Mouse (Mus musculus): ENCODE measurements around the gene Cript.
"Not testable (repeated sequence)": the region's sequence is repeated elsewhere in the genome, so short reads cannot be mapped to it uniquely, and the experiment has no call there.

Gene Cript

DNA sequence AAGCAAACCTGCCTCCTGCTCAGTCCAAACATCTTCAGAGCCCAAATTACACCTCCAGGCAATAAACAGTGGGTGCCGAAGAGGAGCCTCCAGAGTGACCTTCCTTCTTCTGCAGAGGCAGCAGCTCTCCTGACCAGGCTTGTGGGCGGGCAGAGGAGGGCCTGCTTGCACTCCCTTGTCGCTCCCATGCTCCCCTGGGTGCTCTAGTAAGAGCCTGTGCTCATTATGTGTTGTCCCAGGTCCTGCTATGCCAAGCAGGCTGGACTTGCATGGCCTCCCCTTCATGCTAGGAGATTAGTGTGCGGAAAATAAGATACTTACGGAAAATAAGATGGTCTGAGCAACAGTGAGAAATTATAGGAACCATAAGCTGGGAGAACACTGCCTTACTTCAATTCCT lies 24.3 kb downstream of the Cript start:
- no peak for DNase-seq (ENCODE audit: low spot score in 2 of 2)

DNA sequence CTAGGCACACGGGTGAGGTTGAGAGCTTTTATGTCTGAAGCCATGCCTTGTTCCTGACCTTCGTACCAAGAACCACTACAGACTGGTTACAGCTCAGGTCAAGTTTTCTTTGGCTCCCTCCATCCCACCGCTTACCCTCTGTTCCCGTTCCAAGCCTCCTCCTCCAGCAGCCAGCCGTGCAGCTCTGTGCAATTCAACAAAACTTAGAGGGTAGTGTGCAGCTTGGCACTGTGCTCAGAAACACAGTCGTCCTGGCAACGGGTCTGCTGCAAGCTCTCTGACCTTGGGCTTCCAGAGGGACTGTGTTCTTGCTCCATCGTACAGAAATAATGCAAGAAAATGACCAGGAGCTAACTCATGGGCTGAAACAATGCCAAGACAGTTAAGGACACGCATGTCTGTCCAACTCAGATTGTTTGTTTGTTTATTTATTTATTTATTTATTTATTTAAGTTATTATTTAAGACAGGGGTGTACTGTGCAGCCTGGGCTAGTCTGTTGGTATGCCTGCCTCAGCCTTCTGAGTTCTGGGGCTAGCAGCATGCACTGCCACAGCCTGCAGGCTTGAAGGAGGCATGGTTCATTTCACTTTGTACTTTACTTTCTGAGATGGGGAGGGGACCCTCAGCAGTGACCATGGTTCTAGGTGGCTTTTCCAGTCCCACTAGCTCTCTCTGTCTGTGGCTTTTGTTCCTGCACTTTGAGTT lies 25.3 kb downstream of the Cript start:
- peak in 1 of 2 experiments; percentile 31 for DNase-seq (ENCODE audit: low spot score in 2 of 2)

DNA sequence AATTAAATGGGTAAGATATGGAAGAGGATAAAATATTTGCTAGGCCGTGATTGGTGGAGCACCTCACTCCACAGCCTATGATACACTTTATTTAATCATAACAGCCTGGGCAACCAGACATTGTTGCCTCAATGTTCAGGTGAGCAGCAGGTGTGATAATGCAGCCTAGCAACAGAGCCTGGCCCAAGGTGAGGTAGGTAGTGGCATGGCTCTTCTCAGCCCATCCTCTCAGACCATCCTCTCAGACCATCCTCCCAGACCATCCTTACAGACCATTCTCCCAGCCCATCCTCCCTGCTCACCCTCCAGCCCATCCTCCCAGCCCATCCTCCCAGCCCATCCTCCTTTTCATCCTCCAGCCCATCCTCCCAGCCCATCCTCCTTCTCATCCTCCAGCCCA lies 26.3 kb downstream of the Cript start:
- DNase-seq (ENCODE audit: low spot score in 2 of 2) = no peak

DNA sequence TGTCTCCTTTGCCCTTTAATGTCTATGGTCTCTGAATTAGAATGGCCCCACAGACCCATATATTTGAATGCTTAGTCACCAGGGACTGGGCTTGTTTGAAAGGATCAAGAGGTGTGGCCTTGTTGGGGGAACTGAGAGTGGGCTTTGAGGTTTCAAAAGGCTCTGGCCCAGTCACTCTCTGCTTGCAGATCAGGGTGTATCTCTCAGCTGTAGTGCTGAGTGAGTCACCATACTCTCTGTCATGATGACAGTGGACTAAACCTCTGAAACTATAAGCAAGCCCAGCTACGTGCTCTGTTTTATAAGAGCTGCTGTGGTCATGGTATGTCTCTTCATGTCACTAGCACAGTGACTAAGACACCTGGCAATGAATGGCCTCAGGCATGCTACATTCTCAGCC lies 27.1 kb downstream of the Cript start:
- DNase-seq (ENCODE audit: low spot score in 2 of 2) = no peak

DNA sequence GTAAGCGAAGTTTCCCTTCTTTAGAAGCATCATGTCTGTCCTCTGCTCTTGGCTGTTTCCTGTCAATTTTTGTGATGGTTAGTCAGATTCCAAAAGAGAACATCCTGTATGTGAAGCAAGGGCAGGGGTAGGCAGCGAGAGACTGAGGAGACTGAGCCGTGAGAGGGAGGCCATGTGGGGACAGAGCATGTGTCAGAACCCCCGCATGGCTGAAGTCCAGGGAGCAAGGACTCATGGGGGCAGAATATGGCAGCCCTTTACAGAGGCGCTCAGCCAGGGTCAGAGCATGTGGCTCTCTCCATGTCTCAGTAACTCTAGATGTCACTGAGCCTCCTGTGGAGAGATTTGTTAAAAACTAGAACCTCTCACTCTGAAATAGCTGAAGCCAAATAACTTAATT lies 28.6 kb downstream of the Cript start:
- DNase-seq (ENCODE audit: low spot score in 2 of 2) = no peak

DNA sequence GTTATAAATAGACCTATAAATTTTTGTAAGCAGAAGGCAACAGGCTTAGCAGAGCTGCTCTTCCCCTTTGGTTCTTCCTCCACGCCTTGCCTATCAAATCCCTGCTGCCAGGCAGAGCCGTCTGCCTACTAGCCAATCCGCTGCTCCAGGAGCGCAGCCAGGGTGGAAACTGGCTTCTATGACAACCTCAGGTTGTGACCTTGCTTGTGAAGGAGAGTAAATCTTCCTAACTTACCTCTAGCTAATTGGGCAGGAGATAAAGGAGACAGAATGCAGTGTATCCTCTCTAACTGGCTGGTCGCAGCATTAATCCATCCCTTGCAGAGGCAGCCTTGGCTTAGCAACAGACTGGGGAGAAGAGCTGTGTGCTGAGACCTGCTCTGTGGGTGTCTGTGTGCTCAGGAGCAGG lies 29.7 kb downstream of the Cript start:
- peak; percentile 22 to 41 for DNase-seq (ENCODE audit: low spot score in 2 of 2)

DNA sequence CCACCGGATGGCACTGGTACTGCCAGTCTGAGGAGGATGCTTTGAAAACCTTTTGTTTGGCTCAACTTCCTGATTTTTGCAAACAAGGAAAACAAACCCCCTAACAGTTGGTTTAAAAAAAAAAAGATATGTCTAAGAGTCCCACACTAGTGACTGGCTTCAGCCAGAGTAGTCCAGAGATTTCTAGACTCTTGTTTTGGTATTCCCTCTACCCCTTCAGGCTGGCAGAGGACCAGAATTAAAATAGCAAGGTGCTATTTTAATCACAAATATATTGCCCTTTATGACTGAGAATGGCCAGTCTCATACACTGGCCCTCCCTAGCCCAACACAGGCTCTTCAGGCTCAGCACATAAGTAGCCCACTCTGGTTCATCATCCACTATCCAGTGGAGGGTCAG lies 30.3 kb downstream of the Cript start:
- no peak for DNase-seq (ENCODE audit: low spot score in 2 of 2)

DNA sequence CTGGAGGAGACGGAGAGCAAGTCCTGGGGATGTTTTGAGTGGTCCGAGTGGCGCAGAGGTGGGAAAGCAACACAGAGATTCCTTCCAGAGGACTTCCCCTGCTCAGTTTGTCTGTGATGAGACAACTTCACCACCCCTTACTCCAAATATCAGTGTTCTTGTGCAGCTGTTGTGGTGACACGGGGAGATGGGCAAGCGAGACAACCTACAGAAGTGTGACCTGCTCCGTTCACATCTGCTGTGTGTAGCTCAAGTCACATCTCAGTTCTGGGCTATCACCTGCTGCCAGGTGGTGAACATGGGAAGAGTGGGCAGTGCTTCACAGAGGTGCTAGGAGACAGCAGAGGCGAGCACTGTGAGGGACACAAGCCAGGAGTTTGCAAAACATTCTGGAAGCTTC lies 31.4 kb downstream of the Cript start:
- no peak for DNase-seq (ENCODE audit: low spot score in 2 of 2)

DNA sequence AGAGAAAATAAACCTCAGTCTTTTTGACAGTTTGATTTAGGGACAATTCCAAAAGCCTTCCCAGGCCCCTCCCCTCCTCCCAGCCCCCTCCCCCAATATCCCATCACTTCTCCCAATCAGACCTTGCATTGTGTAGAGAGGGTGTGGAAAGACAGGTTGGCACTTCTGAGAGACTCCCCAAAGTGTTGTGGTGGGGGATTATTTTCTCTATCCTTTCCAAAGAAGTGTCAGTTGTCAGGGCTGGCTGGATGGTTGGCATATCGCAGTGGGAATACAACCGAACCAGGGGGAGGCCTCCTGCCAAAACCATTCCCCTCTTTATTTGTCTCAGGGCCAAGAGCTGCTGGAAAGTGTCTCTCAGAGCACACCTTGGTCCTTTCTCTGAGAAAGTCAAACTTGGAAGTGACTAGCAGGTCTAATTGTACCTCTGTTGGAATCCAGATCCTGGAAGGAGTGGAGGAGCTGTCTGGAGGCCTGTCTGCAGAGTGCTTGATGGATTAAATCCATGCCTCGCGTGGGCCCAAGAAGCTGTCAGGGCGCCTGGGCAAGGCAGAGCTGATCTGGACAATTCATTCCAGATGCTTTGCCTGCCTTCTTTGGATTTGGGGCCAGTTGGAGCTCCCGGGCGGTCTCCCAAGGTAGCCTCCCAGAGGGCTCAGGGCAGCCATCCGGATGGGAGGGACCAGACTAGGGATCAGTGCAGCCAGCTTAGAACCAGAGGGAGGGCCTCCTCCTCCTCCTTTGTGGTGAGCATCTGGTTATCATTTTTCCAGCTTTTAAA lies 32.3 kb downstream of the Cript start:
- no peak for DNase-seq (ENCODE audit: low spot score in 2 of 2)

DNA sequence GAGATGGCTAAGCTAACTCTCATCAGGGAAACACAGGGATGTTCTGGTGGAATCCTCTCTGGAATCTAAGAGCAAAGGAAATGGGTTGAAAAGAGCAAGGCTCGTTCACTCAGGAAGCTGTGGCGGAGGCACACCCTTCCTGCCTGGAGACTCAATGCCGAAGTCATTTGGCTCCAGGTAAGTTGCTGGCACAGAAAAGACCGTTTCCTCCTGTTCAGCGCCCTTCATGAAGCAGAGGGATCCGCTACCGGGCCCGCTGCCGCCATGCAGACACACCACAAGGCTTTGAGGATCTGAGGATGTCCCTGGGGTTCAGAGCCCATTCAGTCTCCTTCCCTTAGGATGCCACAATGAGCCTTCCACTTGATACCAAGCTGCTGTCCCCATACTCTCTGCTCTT lies 37.3 kb downstream of the Cript start:
- DNase-seq (ENCODE audit: low spot score in 2 of 2) = no peak

DNA sequence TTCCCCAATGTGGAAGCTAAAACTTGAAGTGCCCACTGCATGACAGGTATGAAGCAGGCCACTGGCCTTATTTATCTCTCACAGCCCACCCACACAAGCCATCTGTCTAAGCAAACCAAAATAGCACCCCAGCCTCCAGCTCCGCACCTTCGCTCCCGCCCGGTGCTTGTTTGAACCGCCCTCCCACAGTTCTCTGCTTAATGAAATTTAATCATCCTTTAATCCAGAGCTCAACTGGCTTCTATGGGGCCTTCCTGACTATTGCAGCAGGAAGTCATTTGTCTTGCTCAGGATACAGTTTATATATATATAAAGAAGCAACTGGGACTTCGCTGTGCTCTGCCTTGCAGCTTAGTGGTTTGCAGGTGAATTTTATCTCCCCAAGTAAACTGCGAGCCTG lies 38.1 kb downstream of the Cript start:
- DNase-seq (ENCODE audit: low spot score in 2 of 2) = no peak

DNA sequence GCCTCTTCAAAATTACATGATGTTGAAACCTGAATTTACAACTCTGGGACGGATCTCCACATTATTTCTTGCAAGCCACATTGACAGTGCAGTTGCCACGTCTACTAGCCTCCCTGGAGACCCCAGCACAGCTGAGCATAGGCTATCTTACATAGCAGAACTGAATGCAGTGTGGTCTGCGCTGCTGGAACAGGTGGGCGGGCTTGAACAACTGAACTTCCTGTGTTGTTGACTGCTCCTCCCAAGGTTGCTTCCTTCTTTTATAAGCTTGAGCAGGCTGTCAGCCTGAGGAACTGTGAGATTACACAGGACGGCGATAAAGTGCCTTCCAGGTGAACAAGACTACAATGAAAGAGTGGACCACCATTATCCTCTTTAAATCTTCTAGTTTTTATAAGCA lies 38.6 kb downstream of the Cript start:
- DNase-seq (ENCODE audit: low spot score in 2 of 2) = no peak

DNA sequence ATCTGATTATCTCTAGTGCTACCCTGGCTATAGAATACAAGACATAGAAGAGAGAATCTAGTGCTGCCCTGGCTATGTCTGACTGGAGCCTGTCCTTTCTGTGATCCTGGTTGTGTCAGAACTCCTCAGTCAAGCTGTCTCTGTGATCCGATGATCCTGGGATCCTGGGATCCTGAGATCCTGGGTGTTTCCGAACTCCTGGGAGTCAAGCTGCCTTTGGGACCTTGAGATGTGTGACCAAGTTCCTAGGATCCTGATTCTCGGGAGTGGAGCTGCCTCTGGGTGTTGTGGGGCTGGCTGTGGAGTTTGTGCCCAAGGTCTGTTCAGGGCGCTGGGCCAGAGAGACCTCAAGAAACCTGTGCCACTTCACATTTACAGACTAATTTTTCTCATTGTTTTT lies 43.6 kb downstream of the Cript start:
- no peak for DNase-seq (ENCODE audit: low spot score in 2 of 2)

DNA sequence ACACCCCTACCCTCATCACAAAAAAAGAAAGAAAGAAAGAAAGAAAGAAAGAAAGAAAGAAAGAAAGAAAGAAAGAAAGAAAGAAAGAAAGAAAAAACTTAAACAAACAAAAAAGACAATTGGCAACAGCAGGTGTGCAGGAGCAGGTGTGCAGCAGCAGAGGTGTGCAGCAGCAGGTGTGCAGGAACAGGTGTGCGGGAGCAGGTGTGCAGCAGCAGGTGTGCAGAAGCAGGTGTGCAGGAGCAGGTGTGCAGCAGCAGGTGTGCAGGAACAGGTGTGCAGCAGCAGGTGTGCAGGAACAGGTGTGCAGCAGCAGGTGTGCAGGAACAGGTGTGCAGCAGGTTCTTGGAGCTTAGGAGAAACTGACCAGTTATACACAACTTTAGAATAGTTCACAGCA lies 46.8 kb downstream of the Cript start:
- not testable (repeated sequence) for DNase-seq (ENCODE audit: low spot score in 2 of 2)

DNA sequence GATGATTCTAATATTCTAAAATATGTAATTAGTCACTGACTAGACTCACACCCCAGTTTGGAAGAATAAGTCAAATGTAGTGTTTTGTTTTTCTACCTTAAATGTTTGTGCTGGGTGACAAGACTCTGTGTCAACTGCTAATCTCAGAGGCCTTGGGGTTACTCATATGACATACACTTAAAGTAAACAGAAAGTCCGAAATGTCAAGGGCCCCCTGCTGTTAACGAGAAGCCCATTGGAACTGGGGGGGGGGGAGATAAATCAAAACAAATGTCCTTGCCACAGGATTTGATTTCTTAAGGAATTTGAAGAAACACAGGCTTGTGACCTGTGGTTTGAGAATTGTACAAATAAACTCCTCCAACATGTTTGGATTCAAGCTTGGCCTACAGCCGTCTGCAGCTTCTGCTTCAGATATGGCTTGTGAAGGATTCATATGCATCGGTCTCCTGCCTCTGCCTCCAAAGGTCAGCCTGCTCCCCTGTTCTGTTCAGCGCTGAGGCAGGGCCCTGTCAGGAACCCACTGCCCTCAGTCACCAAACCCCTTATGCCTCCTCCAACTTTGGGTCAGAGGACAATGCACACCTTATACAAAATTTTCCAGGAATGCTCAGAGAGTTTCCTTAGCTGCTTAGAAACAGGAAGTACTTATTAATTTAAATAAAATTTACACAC lies 47.6 kb downstream of the Cript start:
- no peak for DNase-seq (ENCODE audit: low spot score in 2 of 2)

DNA sequence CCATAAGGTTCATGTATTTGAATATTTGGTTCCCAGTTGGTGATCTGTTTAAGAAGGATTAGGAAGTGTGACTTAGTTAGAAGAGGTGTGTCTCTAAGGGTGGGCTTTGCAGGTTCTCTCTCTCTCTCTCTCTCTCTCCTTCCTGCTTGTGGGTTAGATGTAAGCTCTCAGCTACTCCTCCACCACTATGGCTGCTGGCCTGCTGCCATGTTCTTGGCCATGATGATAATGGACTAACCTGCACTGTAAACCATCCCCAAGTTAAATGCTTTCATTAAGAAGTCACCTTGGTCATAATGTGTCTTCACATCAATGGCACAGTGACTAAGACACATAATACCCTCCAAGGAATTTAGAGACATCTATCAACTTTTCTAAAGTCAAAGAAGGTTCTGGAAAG lies 48.1 kb downstream of the Cript start:
- DNase-seq (ENCODE audit: low spot score in 2 of 2) = no peak

DNA sequence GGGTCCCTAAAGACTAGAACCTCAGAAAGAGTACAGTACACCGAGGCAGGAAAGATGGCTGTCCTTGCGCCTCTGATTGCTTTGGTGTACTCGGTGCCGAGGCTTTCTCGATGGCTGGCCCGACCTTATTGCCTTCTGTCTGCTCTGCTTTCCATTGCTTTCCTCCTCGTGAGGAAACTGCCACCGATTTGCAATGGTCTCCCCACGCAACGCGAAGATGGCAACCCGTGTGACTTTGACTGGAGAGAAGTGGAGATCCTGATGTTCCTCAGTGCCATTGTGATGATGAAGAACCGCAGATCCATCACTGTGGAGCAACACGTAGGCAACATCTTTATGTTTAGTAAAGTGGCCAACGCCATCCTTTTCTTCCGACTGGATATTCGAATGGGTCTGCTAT lies 52.9 kb downstream of the Cript start:
- DNase-seq (ENCODE audit: low spot score in 2 of 2) = not testable (repeated sequence)

DNA sequence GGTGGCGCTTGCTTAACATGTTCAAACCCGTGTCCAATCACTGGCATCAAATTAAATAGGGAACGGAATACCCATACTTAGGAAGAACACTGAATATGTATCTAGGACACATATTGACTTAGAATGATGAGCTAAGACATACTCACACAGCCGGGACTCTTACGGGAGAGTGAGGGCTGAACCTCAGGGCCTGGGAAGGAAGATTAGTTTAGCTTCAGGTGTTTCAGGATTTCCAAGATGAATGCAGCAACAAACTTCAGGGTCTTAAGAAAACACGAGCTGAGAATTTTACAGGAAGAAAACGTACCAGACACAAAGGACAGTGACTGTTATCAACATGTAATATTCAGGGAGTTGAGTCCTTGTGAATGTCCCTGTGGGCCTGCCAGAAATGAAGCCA lies 55.4 kb downstream of the Cript start:
- DNase-seq (ENCODE audit: low spot score in 2 of 2) = no peak

DNA sequence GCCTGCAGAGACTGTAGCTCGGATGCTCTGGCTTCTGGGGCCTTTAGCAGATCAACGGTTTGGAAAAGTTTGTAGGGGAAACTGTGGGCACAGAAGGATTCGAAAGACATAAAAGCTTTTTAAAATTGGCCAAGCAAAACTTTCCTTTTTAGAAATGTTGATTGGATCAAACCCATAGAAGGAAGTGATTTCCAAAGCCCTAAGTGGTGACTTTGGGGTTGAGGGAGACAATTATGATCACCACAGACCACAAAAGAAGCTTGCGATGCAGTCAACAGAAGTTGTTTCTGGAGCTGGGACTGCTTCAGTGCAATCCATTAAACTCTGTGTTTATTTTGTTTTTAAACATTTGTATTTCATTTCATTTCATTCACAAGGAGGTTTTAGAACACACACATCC lies 57.2 kb downstream of the Cript start:
- DNase-seq (ENCODE audit: low spot score in 2 of 2) = no peak

DNA sequence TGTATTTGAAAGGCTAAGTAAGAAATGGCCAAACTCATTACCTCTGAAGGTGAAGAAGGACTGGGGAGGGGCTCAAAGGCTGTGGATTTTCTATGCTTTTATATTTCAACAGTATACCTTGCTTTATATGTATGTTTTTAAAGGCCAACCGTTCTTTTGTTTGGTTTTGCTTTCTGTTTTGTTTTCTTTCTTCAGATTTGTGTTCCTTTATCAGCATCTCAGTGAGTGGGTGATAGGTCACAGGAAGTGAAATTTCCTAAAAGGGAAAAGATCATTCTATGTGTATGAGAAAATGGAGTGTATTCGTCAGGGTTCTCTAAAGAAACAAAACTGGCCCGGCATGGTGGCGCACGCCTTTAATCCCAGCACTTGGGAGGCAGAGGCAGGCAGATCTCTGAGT lies 58.3 kb downstream of the Cript start:
- DNase-seq (ENCODE audit: low spot score in 2 of 2) = no peak
